ENCODE assay signal across 26 mouse cellular contexts in genomic region chrX:60021007-60021406, GRCm38 (mm10). TPM values are rescaled to one million over a fixed set of nuclear protein-coding genes. Genes with fewer than 3 reads are reported as not detected.
DNase-seq lines count a peak whose midpoint lies in the region; ATAC-seq and TF ChIP-seq lines count a peak whose summit lies in the region.
"Had no signal": no experiment of that assay in that cellular context is flagged by ENCODE, and none has a peak within 500 bp of the region (broad histone marks: within the 10 kb centered on the region; RNA-seq: fewer than 3 reads in every experiment).

No protein-coding gene starts in this region.

- TF ChIP-seq RAD21 in MEL (IDR thresholded peaks at IDR 0.05; ENCODE audit: low read depth, low read length), result no peak

- H3K9ac ChIP-seq in MEL (ENCODE audit: control insufficient read depth, low read depth, low read length, poor library complexity, severe bottlenecking), result no peak overlapping the region
- no peak overlapping the region for H3K9ac ChIP-seq in intestine, embryonic 16.5 days (ENCODE audit: low read depth, low read length)
- H3K9ac ChIP-seq: embryonic facial prominence, embryonic 12.5 days; forebrain, embryonic 13.5 days; forebrain, embryonic 15.5 days; forebrain, postnatal 0 days had no signal

- no peaks in the 10 kb centered on the region for H3K27me3 ChIP-seq in MEL (ENCODE audit: control insufficient read depth in 1 of 2, insufficient read depth in 2 of 2, low read length in 2 of 2)
- no peaks in the 10 kb centered on the region for H3K27me3 ChIP-seq in intestine, embryonic 16.5 days (replicated peaks; ENCODE audit: control insufficient read depth, insufficient read depth, low read length)
- H3K27me3 ChIP-seq: CH12.LX; embryonic facial prominence, embryonic 12.5 days; forebrain, embryonic 13.5 days; forebrain, embryonic 15.5 days had no signal

- H3K79me2 ChIP-seq in MEL (ENCODE audit: control insufficient read depth, insufficient read depth, low read length, poor library complexity), result no peaks in the 10 kb centered on the region

- no peaks in the 10 kb centered on the region for H3K36me3 ChIP-seq in MEL (ENCODE audit: control insufficient read depth in 1 of 2, insufficient read depth in 2 of 2, low read length in 2 of 2)
- H3K36me3 ChIP-seq in intestine, embryonic 16.5 days (ENCODE audit: control insufficient read depth, insufficient read depth, low read length), result no peaks in the 10 kb centered on the region
- H3K36me3 ChIP-seq: embryonic facial prominence, embryonic 10.5 days; embryonic facial prominence, embryonic 12.5 days; forebrain, embryonic 15.5 days; G1E had no signal

- H3K27ac ChIP-seq in MEL (ENCODE audit: control insufficient read depth, low read depth, low read length), result no peak overlapping the region
- no peak overlapping the region for H3K27ac ChIP-seq in intestine, embryonic 16.5 days (ENCODE audit: low read length)
- H3K27ac ChIP-seq: embryonic facial prominence, embryonic 10.5 days; embryonic facial prominence, embryonic 12.5 days; forebrain, embryonic 13.5 days; forebrain, embryonic 15.5 days had no signal

- no peak for TF ChIP-seq CTCF in MEL (IDR thresholded peaks at IDR 0.05 in 2 of 3, conservative IDR thresholded peaks at IDR 0.05 in 1 of 3; ENCODE audit: control insufficient read depth in 1 of 3, insufficient read depth in 1 of 3, low read depth in 2 of 3, low read length in 3 of 3, poor library complexity in 1 of 3, severe bottlenecking in 1 of 3)

- no peak overlapping the region for H3K4me3 ChIP-seq in MEL (ENCODE audit: control insufficient read depth in 1 of 2, insufficient read depth in 1 of 2, low read depth in 2 of 2, low read length in 2 of 2)
- H3K4me3 ChIP-seq in intestine, embryonic 16.5 days (ENCODE audit: low read length), result no peak overlapping the region
- H3K4me3 ChIP-seq: embryonic facial prominence, embryonic 10.5 days; embryonic facial prominence, embryonic 12.5 days; forebrain, embryonic 13.5 days; forebrain, embryonic 15.5 days had no signal

- no peak for TF ChIP-seq POLR2A in MEL (IDR thresholded peaks at IDR 0.05; ENCODE audit: control insufficient read depth in 1 of 2, insufficient read depth in 1 of 2, low read depth in 1 of 2, low read length in 2 of 2, poor library complexity in 1 of 2)

- WGBS in intestine, embryonic 16.5 days, result 82% methylated on average over 4 of the region's 4 CpGs

- peak; percentile 71 for ATAC-seq in granulocyte monocyte progenitor cell, adult 5-6 weeks (replicated peaks; ENCODE audit: poor library complexity, severe bottlenecking)
- peak; percentile 57; the same call in 1 of the 2 replicates for ATAC-seq in megakaryocyte progenitor cell, adult 5-6 weeks (replicated peaks; ENCODE audit: poor library complexity)
- ATAC-seq in intestine, embryonic 16.5 days, result no peak
- ATAC-seq in megakaryocyte-erythroid progenitor cell, adult 5-6 weeks (replicated peaks; ENCODE audit: low FRiP score, low TSS enrichment, poor library complexity, severe bottlenecking), result no peak
- no peak for ATAC-seq in inflammation-experienced regulatory T-cells, adult 6 months
- ATAC-seq: CD4-positive, CD25-positive, alpha-beta regulatory T cell, adult 4 months; forebrain, embryonic 13.5 days; forebrain, embryonic 15.5 days; forebrain, postnatal 0 days had no signal

- H3K4me1 ChIP-seq in MEL (ENCODE audit: control insufficient read depth in 1 of 2, insufficient read depth in 2 of 2, low read length in 2 of 2), result no peaks in the 10 kb centered on the region
- no peaks in the 10 kb centered on the region for H3K4me1 ChIP-seq in intestine, embryonic 16.5 days (ENCODE audit: control insufficient read depth, insufficient read depth, low read length)
- H3K4me1 ChIP-seq: embryonic facial prominence, embryonic 10.5 days; embryonic facial prominence, embryonic 12.5 days; forebrain, embryonic 13.5 days; forebrain, embryonic 15.5 days had no signal

- no peak for TF ChIP-seq EP300 in MEL (IDR thresholded peaks at IDR 0.05; ENCODE audit: low read depth in 1 of 2, low read length in 2 of 2)

- no peak overlapping the region for H3K4me2 ChIP-seq in intestine, embryonic 16.5 days (ENCODE audit: low read depth, low read length)
- H3K4me2 ChIP-seq: embryonic facial prominence, embryonic 12.5 days; forebrain, embryonic 13.5 days; forebrain, embryonic 15.5 days had no signal

- DNase-seq in MEL (ENCODE audit: low read depth, low spot score), result peak; percentile 3
- DNase-seq in spleen, adult 12 weeks (ENCODE audit: low spot score), result no peak
- DNase-seq: adrenal gland, adult 2 months; adrenal gland, postnatal 10 days; adrenal gland, postnatal 25 days; cerebellum, adult 11 months; cerebellum, adult 18-20 months; cerebellum, adult 8-10 months; cerebellum, adult 9-11 months; cerebellum, postnatal 14 days; cerebellum, postnatal 36 days; forebrain, postnatal 0 days had no signal

- H3K9me3 ChIP-seq in MEL (replicated peaks; ENCODE audit: insufficient read depth, low read length), result no peaks in the 10 kb centered on the region
- H3K9me3 ChIP-seq in intestine, embryonic 16.5 days (ENCODE audit: control insufficient read depth, low read length), result no peaks in the 10 kb centered on the region
- H3K9me3 ChIP-seq: embryonic facial prominence, embryonic 10.5 days; embryonic facial prominence, embryonic 12.5 days; forebrain, embryonic 13.5 days; forebrain, embryonic 15.5 days; G1E had no signal

TF ChIP-seq in MEL, 35 proteins besides CTCF, POLR2A, EP300 and RAD21:
- TF ChIP-seq ELF1 (IDR thresholded peaks at IDR 0.05; ENCODE audit: low read depth, low read length), result no peak
- no peak for TF ChIP-seq NELFE (IDR thresholded peaks at IDR 0.05; ENCODE audit: low read depth, low read length)
- TF ChIP-seq JUND (IDR thresholded peaks at IDR 0.05; ENCODE audit: low read depth, low read length), result no peak
- no peak for TF ChIP-seq ZNF384 (IDR thresholded peaks at IDR 0.05; ENCODE audit: low read depth, low read length)
- no peak for TF ChIP-seq ZC3H11A (IDR thresholded peaks at IDR 0.05; ENCODE audit: low read depth, low read length)
- no peak for TF ChIP-seq GATA1 (IDR thresholded peaks at IDR 0.05; ENCODE audit: low read depth, low read length)
- no peak for TF ChIP-seq ZMIZ1 (IDR thresholded peaks at IDR 0.05; ENCODE audit: low read depth, low read length)
- no peak for TF ChIP-seq TCF12 (IDR thresholded peaks at IDR 0.05; ENCODE audit: low read depth, low read length)
- no peak for TF ChIP-seq MXI1 (IDR thresholded peaks at IDR 0.05; ENCODE audit: low read depth, low read length)

RNA-seq across cellular contexts. Expression of gene F9, which starts 21.7 kb away (rescaled TPM):
- total RNA-seq in MEL (2012; rRNA removed), result not detected in 2 replicates
- not detected for polyA plus RNA-seq in MEL (2012; ENCODE audit: insufficient read depth in 1 of 2, insufficient read length in 2 of 2, low read depth in 1 of 2, low replicate concordance in 2 of 2, missing spikeins in 1 of 2)
- total RNA-seq in granulocyte monocyte progenitor cell, adult 5-6 weeks (2014; fragmentation: Nextera tagmentation), result not detected in 2 replicates
- 0.09 TPM in 1 of 2 replicates, not detected in the other for total RNA-seq in granulocyte monocyte progenitor cell, adult 5-6 weeks (2017)
- total RNA-seq in megakaryocyte progenitor cell, adult 5-6 weeks (2015), result not detected in 2 replicates
- not detected in 2 replicates for total RNA-seq in megakaryocyte progenitor cell, adult 5-6 weeks (2017)
- polyA plus RNA-seq in intestine, embryonic 16.5 days (2015; fragmentation: Nextera tagmentation; extraction: Ambion mirVana), result 0.28 and 0.29 TPM in 2 replicates
- not detected in 2 replicates for total RNA-seq in megakaryocyte-erythroid progenitor cell, adult 5-6 weeks (2014; fragmentation: Nextera tagmentation)
- total RNA-seq in megakaryocyte-erythroid progenitor cell, adult 5-6 weeks (2017), result not detected in 2 replicates
- not detected for polyA plus RNA-seq in inflammation-experienced regulatory T-cells, adult 6 months (2017; shearing (Covaris generic))
- total RNA-seq: adrenal gland, postnatal 25 days; forebrain, postnatal 0 days; G1E had no signal
- polyA plus RNA-seq: adrenal gland, adult 2 months; brain, embryonic 14.5 days; CD4-positive, CD25-positive, alpha-beta regulatory T cell, adult 4 months; embryonic facial prominence, embryonic 10.5 days; embryonic facial prominence, embryonic 12.5 days; forebrain, embryonic 11.5 days; forebrain, embryonic 13.5 days; forebrain, embryonic 15.5 days; G1E had no signal

Comparison
In these comparisons a context has a peak if more than half of its experiments do, and no peak if none do; other contexts are left out.
1. ATAC-seq: peak in granulocyte monocyte progenitor cell, adult 5-6 weeks (single experiment) and megakaryocyte progenitor cell, adult 5-6 weeks (single experiment); none in intestine, embryonic 16.5 days (single experiment), megakaryocyte-erythroid progenitor cell, adult 5-6 weeks (single experiment) and inflammation-experienced regulatory T-cells, adult 6 months (single experiment).